Comparison of ENCODE assay signal across 23 mouse cellular contexts in the genomic region with DNA sequence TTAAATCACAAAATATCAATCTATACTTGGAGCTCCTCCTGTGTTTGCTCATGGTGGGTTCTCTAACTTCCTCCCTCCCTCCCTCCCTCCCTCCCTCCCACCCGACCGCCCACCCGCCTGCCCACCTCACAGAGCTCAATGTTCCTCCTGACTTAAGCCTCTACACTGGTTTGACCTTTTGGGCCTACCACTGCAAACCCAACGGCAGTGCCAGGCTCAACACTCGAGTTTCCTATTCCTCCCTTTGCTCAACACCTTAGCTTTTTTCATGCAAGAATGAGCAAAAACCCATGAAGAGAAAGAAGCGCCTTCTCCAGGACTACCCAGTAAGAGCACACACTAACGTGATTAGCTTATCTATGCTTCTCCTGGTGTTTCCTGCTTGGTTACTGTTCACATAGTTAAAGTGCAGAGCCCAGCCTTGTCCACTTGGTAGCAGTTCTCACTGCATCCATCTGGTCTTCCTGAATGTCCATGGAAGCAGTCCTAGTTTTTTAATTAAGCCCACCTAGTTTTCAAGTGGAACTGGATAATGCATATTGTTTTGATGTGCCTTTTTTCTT. TPM values are rescaled to one million over a fixed set of nuclear protein-coding genes. Genes with fewer than 3 reads are reported as not detected.
DNase-seq lines count a peak whose midpoint lies in the region; ATAC-seq and TF ChIP-seq lines count a peak whose summit lies in the region.
"Had no signal": no experiment of that assay in that cellular context is flagged by ENCODE, and none has a peak within 500 bp of the region (broad histone marks: within the 10 kb centered on the region; RNA-seq: fewer than 3 reads in every experiment).

No protein-coding gene starts in this region.

- ATAC-seq in intestine, embryonic 15.5 days, result peak; percentile 71
- ATAC-seq in intestine, postnatal 0 days, result no peak
- ATAC-seq in common myeloid progenitor, adult 5-6 weeks (replicated peaks; ENCODE audit: low read depth, poor library complexity, severe bottlenecking), result peak; percentile 98
- peak; percentile 90 for ATAC-seq in liver, embryonic 14.5 days (ENCODE audit: insufficient read depth)
- ATAC-seq in forebrain, embryonic 15.5 days (replicated peaks), result no peak
- ATAC-seq: forebrain, embryonic 16.5 days had no signal

- H3K9ac ChIP-seq in intestine, embryonic 15.5 days, result no peak overlapping the region
- no peak overlapping the region for H3K9ac ChIP-seq in intestine, postnatal 0 days (ENCODE audit: low read depth, low read length)
- 0 out of 2 replicates have a peak overlapping the region, but pooled peaks have one; percentile 29 for H3K9ac ChIP-seq in liver, embryonic 14.5 days (replicated peaks)
- H3K9ac ChIP-seq in forebrain, embryonic 15.5 days (replicated peaks), result no peak overlapping the region
- H3K9ac ChIP-seq: hindbrain, embryonic 14.5 days; limb, embryonic 12.5 days; lung, embryonic 15.5 days had no signal

- no peaks in the 10 kb centered on the region for H3K27me3 ChIP-seq in intestine, embryonic 15.5 days (replicated peaks)
- H3K27me3 ChIP-seq in intestine, postnatal 0 days (replicated peaks; ENCODE audit: control insufficient read depth, insufficient read depth, low read length), result no peaks in the 10 kb centered on the region
- H3K27me3 ChIP-seq in liver, embryonic 14.5 days (ENCODE audit: control insufficient read depth, insufficient read depth, low read length), result no peaks in the 10 kb centered on the region
- no peaks in the 10 kb centered on the region for H3K27me3 ChIP-seq in forebrain, embryonic 15.5 days
- H3K27me3 ChIP-seq: limb, embryonic 12.5 days; lung, embryonic 15.5 days had no signal

- TF ChIP-seq CTCF in intestine, postnatal 0 days (IDR thresholded peaks at IDR 0.05; ENCODE audit: low read depth), result no peak
- no peak for TF ChIP-seq CTCF in liver, embryonic 14.5 days (IDR thresholded peaks at IDR 0.05; ENCODE audit: low read depth)

- H3K4me2 ChIP-seq in intestine, embryonic 15.5 days (replicated peaks), result no peak overlapping the region
- no peak overlapping the region for H3K4me2 ChIP-seq in intestine, postnatal 0 days (replicated peaks; ENCODE audit: low read depth)
- peak overlapping the region; percentile 45 for H3K4me2 ChIP-seq in liver, embryonic 14.5 days (ENCODE audit: low read depth)
- H3K4me2 ChIP-seq in forebrain, embryonic 15.5 days (replicated peaks), result no peak overlapping the region
- H3K4me2 ChIP-seq: hindbrain, embryonic 14.5 days; limb, embryonic 12.5 days; lung, embryonic 15.5 days had no signal

- H3K9me3 ChIP-seq in intestine, embryonic 15.5 days, result no peaks in the 10 kb centered on the region
- no peaks in the 10 kb centered on the region for H3K9me3 ChIP-seq in intestine, postnatal 0 days (ENCODE audit: control insufficient read depth)
- H3K9me3 ChIP-seq in liver, embryonic 14.5 days (ENCODE audit: control insufficient read depth, low read length), result no peaks in the 10 kb centered on the region
- no peaks in the 10 kb centered on the region for H3K9me3 ChIP-seq in forebrain, embryonic 15.5 days
- H3K9me3 ChIP-seq: embryonic facial prominence, embryonic 10.5 days; limb, embryonic 12.5 days; lung, embryonic 15.5 days had no signal

- WGBS in intestine, embryonic 15.5 days, result 69% methylated on average over 7 of the region's 7 CpGs
- 56% methylated on average over 7 of the region's 7 CpGs for WGBS in intestine, postnatal 0 days
- WGBS in liver, embryonic 14.5 days (ENCODE audit: insufficient replicate concordance), result 18% methylated on average over 7 of the region's 7 CpGs
- WGBS in forebrain, embryonic 15.5 days, result 75% methylated on average over 7 of the region's 7 CpGs

- H3K36me3 ChIP-seq in intestine, embryonic 15.5 days, result peaks cover 4% of the 10 kb centered on the region; the same call in 1 of the 2 replicates
- H3K36me3 ChIP-seq in intestine, postnatal 0 days (ENCODE audit: control insufficient read depth, insufficient read depth), result no peaks in the 10 kb centered on the region; the same call in 1 of the 2 replicates
- H3K36me3 ChIP-seq in liver, embryonic 14.5 days (replicated peaks; ENCODE audit: control insufficient read depth, insufficient read depth, low read depth), result no peaks in the 10 kb centered on the region; the same call in 1 of the 2 replicates
- 0 out of 2 replicates have a peak, but pooled peaks cover 4% of the 10 kb centered on the region for H3K36me3 ChIP-seq in forebrain, embryonic 15.5 days

- TF ChIP-seq EP300 in liver, embryonic 14.5 days (IDR thresholded peaks at IDR 0.05; ENCODE audit: low read depth), result peak; percentile 76

- peak; percentile 27 to 56 (median 41) for DNase-seq in liver, embryonic 14.5 days (ENCODE audit: low read depth in 3 of 3, low spot score in 3 of 3)
- DNase-seq in left cerebral cortex, postnatal 36 days (ENCODE audit: low spot score in 2 of 2), result no peak
- DNase-seq in gastrocnemius, postnatal 14 days, result no peak
- DNase-seq: cerebellum, adult 11-12 months; cerebellum, postnatal 25 days; gastrocnemius, adult 2 months; heart, adult 2 months; heart, postnatal 10 days; kidney, adult 11 months; kidney, postnatal 10 days; right cerebral cortex, postnatal 25 days; thymus, postnatal 14 days had no signal

- intact Hi-C loops in left cerebral cortex, postnatal 36 days (cut with DNase I), result loop anchor here (10.0 kb wide), 1 partner anchor 1182 kb away; no protein-coding TSS in a partner anchor
- intact Hi-C loops in gastrocnemius, postnatal 14 days (cut with DNase I; ENCODE audit: low total_unique reads), result no loop called here

- no peak overlapping the region for H3K27ac ChIP-seq in intestine, embryonic 15.5 days
- H3K27ac ChIP-seq in intestine, postnatal 0 days (ENCODE audit: low read depth, low read length), result no peak overlapping the region
- H3K27ac ChIP-seq in liver, embryonic 14.5 days, result peak overlapping the region; percentile 47
- no peak overlapping the region for H3K27ac ChIP-seq in forebrain, embryonic 15.5 days (replicated peaks)
- H3K27ac ChIP-seq: embryonic facial prominence, embryonic 10.5 days; gastrocnemius, adult 2 months; heart, adult 2 months; hindbrain, embryonic 14.5 days; layer of hippocampus, adult 2 months; limb, embryonic 12.5 days; lung, embryonic 15.5 days; macrophage had no signal

- H3K4me1 ChIP-seq in intestine, embryonic 15.5 days (replicated peaks), result no peaks in the 10 kb centered on the region; the same call in 1 of the 2 replicates
- H3K4me1 ChIP-seq in intestine, postnatal 0 days (replicated peaks; ENCODE audit: control insufficient read depth, insufficient read depth, low read length), result no peaks in the 10 kb centered on the region
- peaks cover 10 to 17% of the 10 kb centered on the region in 2 experiments for H3K4me1 ChIP-seq in liver, embryonic 14.5 days (replicated peaks; ENCODE audit: control insufficient read depth in 2 of 2, insufficient read depth in 2 of 2, low read length in 1 of 2)
- H3K4me1 ChIP-seq in forebrain, embryonic 15.5 days, result no peaks in the 10 kb centered on the region
- H3K4me1 ChIP-seq: embryonic facial prominence, embryonic 10.5 days; limb, embryonic 12.5 days; lung, embryonic 15.5 days had no signal

- no peak overlapping the region for H3K4me3 ChIP-seq in intestine, embryonic 15.5 days (replicated peaks)
- no peak overlapping the region for H3K4me3 ChIP-seq in intestine, postnatal 0 days (ENCODE audit: low read depth, low read length)
- H3K4me3 ChIP-seq in liver, embryonic 14.5 days (ENCODE audit: insufficient read depth in 1 of 2, low read depth in 2 of 2, low read length in 2 of 2), result no peak overlapping the region
- H3K4me3 ChIP-seq in forebrain, embryonic 15.5 days, result no peak overlapping the region
- H3K4me3 ChIP-seq: embryonic facial prominence, embryonic 10.5 days; gastrocnemius, adult 2 months; heart, adult 2 months; layer of hippocampus, adult 2 months; limb, embryonic 12.5 days; lung, embryonic 15.5 days had no signal

RNA-seq across cellular contexts. Expression of gene Zdhhc20, which starts 42.9 kb away (rescaled TPM):
- 55.3 and 61.6 TPM in 2 replicates for polyA plus RNA-seq in intestine, embryonic 15.5 days (2015; fragmentation: Nextera tagmentation; extraction: Ambion mirVana)
- 28.8 and 32.8 TPM in 2 replicates for polyA plus RNA-seq in intestine, postnatal 0 days (2015; fragmentation: Nextera tagmentation; extraction: Ambion mirVana)
- 28.6 and 32.3 TPM in 2 replicates for total RNA-seq in common myeloid progenitor, adult 5-6 weeks (2017)
- polyA plus RNA-seq in liver, embryonic 14.5 days (2012; rRNA removed), result 1.9 and 3.4 TPM in 2 replicates
- polyA plus RNA-seq in liver, embryonic 14.5 days (2014; fragmentation: Nextera tagmentation; extraction: Ambion mirVana), result 6.6 and 7.6 TPM in 2 replicates
- 46.7 and 50.8 TPM in 2 replicates for polyA plus RNA-seq in forebrain, embryonic 15.5 days (2015; fragmentation: Nextera tagmentation; extraction: Ambion mirVana)
- total RNA-seq in left cerebral cortex, postnatal 36 days (2021), result 10 to 100 TPM; 31.0 to 42.4 TPM
- total RNA-seq in gastrocnemius, postnatal 14 days (2021), result 10 to 100 TPM in 1 of 2 experiments, 1 to 10 TPM in 1; 9.0 to 13.6 TPM

Comparison
In these comparisons a context has a peak if more than half of its experiments do, and no peak if none do; other contexts are left out.
1. ATAC-seq: peak in intestine, embryonic 15.5 days (single experiment), common myeloid progenitor, adult 5-6 weeks (single experiment) and liver, embryonic 14.5 days (single experiment); none in intestine, postnatal 0 days (single experiment) and forebrain, embryonic 15.5 days (single experiment).
2. DNase-seq: peak in liver, embryonic 14.5 days (3 of 3); none in left cerebral cortex, postnatal 36 days (0 of 2) and gastrocnemius, postnatal 14 days (single experiment).